Mouse (Mus musculus): ENCODE measurements at regions not wholly inside any gene's neighbourhood (a gene's known extent, or its start where the extent isn't known, plus 50 kb on each side); places are given as distances from the start of the nearest gene placed in this dataset.

GRCm38 (mm10) chr9:86949885-86950284 lies 65.5 kb upstream of the Ripply2 start:
- no peak for TF ChIP-seq EP300 (IDR thresholded peaks at IDR 0.05; ENCODE audit: low read depth)
- TF ChIP-seq CTCF (IDR thresholded peaks at IDR 0.05; ENCODE audit: low read depth) = no peak

Data from liver, postnatal 0 days (tissue).